Mouse (Mus musculus) small intestine, adult 2 months (tissue): ENCODE results near the gene Zfp1. TPM values are rescaled to one million over a fixed set of nuclear protein-coding genes. Genes with fewer than 3 reads are reported as not detected.

Experiments used
- H3K27ac ChIP-seq: fragments of 200-500 bp; 2 replicates; pipeline ENCODE4 v1.5.1; 2012; ENCODE audit warnings: low read depth, low read length, control low read depth, inconsistent platforms; ENCODE audit not compliant: insufficient read depth
- H3K27me3 ChIP-seq: fragments of 200-500 bp; 2 replicates; pipeline ENCODE4 v1.6.1; 2012; ENCODE audit warnings: mild to moderate bottlenecking, moderate library complexity, low read length, inconsistent platforms; ENCODE audit not compliant: control insufficient read depth, insufficient read depth
- H3K36me3 ChIP-seq: fragments of 200-500 bp; 2 replicates; pipeline ENCODE4 v1.6.1; 2012; ENCODE audit warnings: mild to moderate bottlenecking, low read length, control low read depth, inconsistent platforms; ENCODE audit not compliant: control insufficient read depth, insufficient read depth
- H3K4me1 ChIP-seq: fragments of 200-500 bp; 2 replicates; pipeline ENCODE4 v1.6.1; 2012; ENCODE audit warnings: low read length, inconsistent platforms, mixed read lengths; ENCODE audit not compliant: control insufficient read depth, insufficient read depth, insufficient read length
- H3K4me3 ChIP-seq: fragments of 200-500 bp; 2 replicates; pipeline ENCODE4 v1.5.1; 2012; ENCODE audit warnings: low read depth, mild to moderate bottlenecking, control low read depth, inconsistent platforms, low read length, moderate library complexity
- CTCF ChIP-seq: fragments of 200-500 bp; IDR thresholded peaks from 2 replicates; pipeline ENCODE4 v1.5.1; 2012; ENCODE audit warnings: low read depth, mild to moderate bottlenecking, control low read depth, inconsistent platforms, low read length, moderate library complexity, mixed read lengths; ENCODE audit not compliant: insufficient replicate concordance, insufficient read length; ENCODE audit errors: extremely low read depth
- POLR2A ChIP-seq: fragments of 200-500 bp; IDR thresholded peaks from 2 replicates; pipeline ENCODE4 v1.6.1; 2012; ENCODE audit warnings: low read depth, mild to moderate bottlenecking, control low read depth, inconsistent platforms, low read length, moderate library complexity
- WGBS: fragments of 180-500 bp; shearing (Covaris S2); methylation state at CpG from one replicate; pipeline ENCODE4 v1.1.7; 2018; 5-methylcytosine and 5-hydroxymethylcytosine counted together
- polyA plus RNA-seq: library from polyadenylated mRNA; depleted of rRNA; stranded (reverse); fragments of >200 nt; gene quantifications from 2 replicates; pipeline ENCODE4 v1.2.3, GENCODE M21; 2012

The Zfp1 gene
- polyA plus RNA-seq, 1 experiment: 1.6 TPM

- Histone ChIP-seq H3K4me3 (no peak overlapping the region), H3K36me3 (no peaks in the 10 kb centered on the region; the same call in 1 of the 2 replicates), H3K4me1 (peaks cover 4% of the 10 kb centered on the region), H3K27ac (no peak overlapping the region), H3K27me3 (no peaks in the 10 kb centered on the region)
- TF ChIP-seq CTCF (no peak), POLR2A (no peak)
- WGBS: 93% methylated on average over 4 of the region's 4 CpGs
Measured at GRCm38 (mm10) chr8:111618273-111618672, 24.9 kb upstream of the Zfp1 start.

DNA sequence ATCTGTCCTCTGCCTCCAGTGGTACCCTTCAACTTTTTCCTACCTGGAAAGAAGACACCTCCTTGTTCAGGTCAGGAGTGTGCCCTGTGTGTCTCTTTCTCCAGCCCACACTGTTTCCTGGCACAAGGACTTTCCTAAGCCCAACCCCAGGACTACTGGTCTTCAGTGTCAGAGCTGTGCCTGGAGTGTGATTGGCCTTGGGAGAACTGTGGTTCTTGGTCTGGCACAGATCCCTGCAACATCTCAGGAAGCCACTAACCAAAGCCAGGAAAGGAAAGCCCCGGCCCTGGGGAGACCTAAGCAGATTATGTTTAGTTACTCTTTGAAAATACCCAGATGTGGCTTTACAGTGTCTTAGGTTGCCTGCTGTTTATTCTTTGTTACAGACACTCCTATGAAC lies 23.3 kb upstream of the Zfp1 start:
- H3K4me1 ChIP-seq: peaks cover 4% of the 10 kb centered on the region
- H3K27ac ChIP-seq: no peak overlapping the region
- WGBS: 48% methylated on average over 1 of the region's 1 CpGs
- H3K27me3 ChIP-seq: no peaks in the 10 kb centered on the region
- H3K36me3 ChIP-seq: no peaks in the 10 kb centered on the region; the same call in 1 of the 2 replicates
- TF ChIP-seq CTCF (no peak), POLR2A (no peak)
- H3K4me3 ChIP-seq: no peak overlapping the region

DNA sequence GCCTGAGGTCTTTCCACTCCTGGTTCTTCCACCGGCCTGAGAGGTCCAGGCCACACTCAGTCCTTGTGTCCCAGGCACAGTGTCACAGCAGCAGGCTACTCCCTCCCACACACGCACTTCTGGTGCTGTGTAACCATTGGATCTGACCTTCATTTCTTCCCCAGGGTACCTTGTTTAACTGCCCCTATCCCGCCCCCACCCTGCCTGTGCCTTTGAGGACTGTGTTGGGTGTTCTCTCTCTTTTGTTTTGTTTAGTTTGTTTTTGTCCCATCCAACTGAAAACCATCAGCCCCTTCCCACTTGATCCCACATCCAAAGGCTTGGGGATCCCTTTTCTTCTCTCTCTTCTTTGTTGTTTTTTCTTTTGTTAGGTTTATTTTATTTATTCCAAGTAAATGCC lies 21.1 kb upstream of the Zfp1 start:
- H3K36me3 ChIP-seq: no peaks in the 10 kb centered on the region; the same call in 1 of the 2 replicates
- WGBS: 86% methylated on average over 3 of the region's 3 CpGs
- no peaks in the 10 kb centered on the region for H3K27me3 ChIP-seq
- no peak for TF ChIP-seq POLR2A
- TF ChIP-seq CTCF: no peak
- peaks cover 4% of the 10 kb centered on the region for H3K4me1 ChIP-seq
- no peak overlapping the region for H3K4me3 ChIP-seq
- no peak overlapping the region for H3K27ac ChIP-seq

DNA sequence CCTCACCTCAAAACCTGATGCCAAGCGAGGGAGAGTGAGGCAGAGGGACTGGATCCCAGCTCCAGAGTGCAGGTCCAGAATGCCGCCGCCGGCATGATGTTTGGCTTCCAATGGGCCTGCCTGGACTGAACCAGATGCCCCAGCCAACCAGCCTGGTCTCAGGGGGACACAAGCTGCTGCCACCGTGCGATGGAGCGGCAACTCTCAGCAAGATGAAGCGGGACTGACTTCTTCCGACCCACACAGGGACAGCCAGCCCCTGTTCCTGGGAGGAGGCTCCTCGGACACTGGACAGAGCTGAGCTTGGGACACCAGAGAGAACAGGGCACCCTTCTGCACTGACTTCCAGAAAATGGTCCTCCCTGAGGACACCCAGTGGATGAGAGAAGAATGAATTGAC lies 20.6 kb upstream of the Zfp1 start:
- H3K27ac ChIP-seq: no peak overlapping the region
- 96% methylated on average over 10 of the region's 10 CpGs for WGBS
- no peak overlapping the region for H3K4me3 ChIP-seq
- TF ChIP-seq POLR2A (no peak), CTCF (no peak)
- no peaks in the 10 kb centered on the region for H3K27me3 ChIP-seq
- H3K4me1 ChIP-seq: peaks cover 4% of the 10 kb centered on the region
- no peaks in the 10 kb centered on the region; the same call in 1 of the 2 replicates for H3K36me3 ChIP-seq

GRCm38 (mm10) chr8:111624081-111624852 lies 18.9 kb upstream of the Zfp1 start:
- Histone ChIP-seq H3K27ac (0 out of 2 replicates have a peak overlapping the region, but pooled peaks have one; percentile 11), H3K4me3 (no peak overlapping the region), H3K4me1 (peaks cover 7% of the 10 kb centered on the region), H3K36me3 (no peaks in the 10 kb centered on the region; the same call in 1 of the 2 replicates), H3K27me3 (no peaks in the 10 kb centered on the region)
- 67% methylated on average over 12 of the region's 12 CpGs for WGBS
- TF ChIP-seq CTCF (no peak), POLR2A (no peak)

DNA sequence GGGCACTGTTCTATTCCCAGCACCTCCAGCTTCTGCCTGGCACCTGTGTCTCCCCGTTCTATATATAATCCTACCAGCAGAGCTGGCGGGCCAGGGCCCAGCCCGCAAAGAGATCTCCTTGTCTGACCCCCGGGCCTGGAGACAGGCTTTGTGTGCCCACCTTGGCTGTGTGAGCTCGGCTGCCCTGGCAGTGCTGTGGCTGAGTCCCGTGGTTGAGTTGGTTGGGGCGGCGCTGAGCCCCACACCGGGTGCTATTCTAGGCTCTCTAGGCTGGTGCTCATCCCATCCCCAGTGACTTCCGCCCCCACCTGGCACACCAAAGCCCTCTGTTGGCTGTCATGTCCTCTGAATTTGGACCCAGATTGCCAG lies 18.4 kb upstream of the Zfp1 start:
- H3K36me3 ChIP-seq: no peaks in the 10 kb centered on the region; the same call in 1 of the 2 replicates
- H3K4me1 ChIP-seq: peaks cover 6% of the 10 kb centered on the region
- H3K27ac ChIP-seq: no peak overlapping the region
- no peaks in the 10 kb centered on the region for H3K27me3 ChIP-seq
- no peak for TF ChIP-seq CTCF
- no peak for TF ChIP-seq POLR2A
- no peak overlapping the region for H3K4me3 ChIP-seq
- 86% methylated on average over 10 of the region's 10 CpGs for WGBS

- Histone ChIP-seq H3K4me3 (no peak overlapping the region), H3K4me1 (peaks cover 8% of the 10 kb centered on the region), H3K27me3 (no peaks in the 10 kb centered on the region), H3K36me3 (no peaks in the 10 kb centered on the region; the same call in 1 of the 2 replicates), H3K27ac (no peak overlapping the region)
- WGBS: 29% methylated on average over 6 of the region's 6 CpGs
- peak; percentile 90; the same call in 1 of the 2 replicates for TF ChIP-seq CTCF
- no peak for TF ChIP-seq POLR2A
Measured at GRCm38 (mm10) chr8:111625694-111626527, 17.3 kb upstream of the Zfp1 start.
